Mouse (Mus musculus): ENCODE measurements at regions not wholly inside any gene's neighbourhood (a gene's known extent, or its start where the extent isn't known, plus 50 kb on each side); places are given as distances from the start of the nearest gene placed in this dataset.

GRCm38 (mm10) chr3:52762549-52762948 is 254.5 kb downstream of the Cog6 start:
- DNase-seq (ENCODE audit: extremely low read depth, insufficient read length, low spot score): no peak

GRCm38 (mm10) chr3:52759846-52760245 is 257.2 kb downstream of the Cog6 start:
- DNase-seq (ENCODE audit: extremely low read depth, insufficient read length, low spot score): no peak

- DNase-seq (ENCODE audit: extremely low read depth, insufficient read length, low spot score): no peak
Observed at GRCm38 (mm10) chr3:52758561-52758960, 258.5 kb downstream of the Cog6 start.

GRCm38 (mm10) chr3:52756816-52757215 is 260.2 kb downstream of the Cog6 start:
- DNase-seq (ENCODE audit: extremely low read depth, insufficient read length, low spot score): no peak

DNA sequence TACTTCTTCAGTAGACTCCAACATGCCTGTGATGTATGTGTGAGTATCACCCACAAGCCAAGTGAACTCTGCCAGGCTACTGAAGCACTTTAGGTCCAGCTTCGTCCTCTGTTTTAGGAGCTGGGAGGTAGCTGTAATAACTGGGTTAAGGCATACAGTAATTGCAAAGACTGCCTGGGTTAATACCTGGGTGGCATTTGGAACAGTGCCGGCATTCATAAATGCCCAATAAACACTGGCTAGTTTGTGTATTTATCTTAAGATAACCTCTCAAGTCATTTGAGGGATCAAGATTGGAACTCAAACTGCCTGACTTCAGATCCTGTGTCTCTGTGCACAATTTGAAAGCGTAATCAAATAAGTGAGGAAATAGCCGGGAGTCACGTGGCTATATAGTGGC is 261.0 kb downstream of the Cog6 start:
- no peak for DNase-seq (ENCODE audit: extremely low read depth, insufficient read length, low spot score)

DNA sequence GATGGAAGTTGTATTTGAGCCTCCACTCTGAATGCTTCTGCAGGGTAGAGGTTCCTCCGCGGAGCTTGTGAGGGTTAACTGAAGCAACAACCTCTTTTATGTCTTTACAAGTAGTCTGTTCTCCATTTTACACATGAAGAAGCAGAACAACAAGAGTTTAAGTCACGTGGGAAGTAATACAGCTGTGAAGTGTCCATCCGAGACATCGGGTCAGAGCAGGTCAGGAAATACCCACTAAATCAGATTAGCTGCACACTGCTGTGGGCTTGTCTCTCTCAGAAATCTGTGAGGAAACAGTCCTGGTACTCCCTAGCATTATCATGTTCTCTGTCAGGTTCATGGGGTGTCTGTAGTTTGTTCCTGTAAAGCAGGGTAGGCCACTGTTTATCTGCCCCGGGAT is 262.1 kb downstream of the Cog6 start:
- DNase-seq (ENCODE audit: extremely low read depth, insufficient read length, low spot score): no peak

- no peak for DNase-seq (ENCODE audit: extremely low read depth, insufficient read length, low spot score)
Observed at GRCm38 (mm10) chr3:52754401-52754800, 262.6 kb downstream of the Cog6 start.

DNA sequence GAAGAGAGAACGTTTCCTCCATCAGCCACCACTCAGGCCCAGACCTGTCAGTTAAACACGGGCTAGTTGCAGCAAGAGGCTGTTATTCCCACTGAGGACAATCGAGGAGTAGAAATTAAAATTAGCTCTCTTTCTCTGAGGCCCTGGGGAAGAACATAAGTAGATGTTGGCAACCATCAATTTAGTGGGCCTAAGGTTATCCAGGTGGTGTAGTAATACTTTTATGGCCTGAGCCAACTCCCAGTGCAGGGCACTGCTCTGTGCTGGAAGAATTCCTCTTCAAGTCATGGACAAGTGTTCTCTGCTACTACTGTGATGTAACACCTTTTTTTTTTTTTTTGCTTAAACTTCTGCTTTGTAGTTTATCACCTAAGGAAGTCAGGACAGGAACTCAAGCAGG is 270.1 kb downstream of the Cog6 start:
- no peak for DNase-seq (ENCODE audit: extremely low read depth, insufficient read length, low spot score)

DNA sequence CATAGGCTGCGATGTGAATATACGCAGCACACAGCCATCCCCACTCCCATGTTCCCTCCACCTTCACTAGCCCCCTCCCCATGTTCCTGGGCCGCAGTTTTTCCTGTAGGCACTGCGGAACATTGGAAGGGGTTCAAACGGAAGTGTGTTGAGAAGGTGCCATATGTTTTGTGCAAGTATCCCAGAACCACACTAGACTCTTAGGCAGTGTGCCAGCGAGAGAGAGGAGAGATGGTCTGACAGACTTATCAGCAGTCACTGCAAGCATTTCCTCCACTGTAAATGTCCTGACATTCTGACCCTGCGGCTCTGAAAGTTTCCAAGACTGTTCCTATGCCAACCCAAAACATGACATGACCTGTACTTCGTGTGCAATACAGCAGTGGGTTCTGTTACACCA is 272.7 kb downstream of the Cog6 start:
- no peak for DNase-seq (ENCODE audit: extremely low read depth, insufficient read length, low spot score)

DNA sequence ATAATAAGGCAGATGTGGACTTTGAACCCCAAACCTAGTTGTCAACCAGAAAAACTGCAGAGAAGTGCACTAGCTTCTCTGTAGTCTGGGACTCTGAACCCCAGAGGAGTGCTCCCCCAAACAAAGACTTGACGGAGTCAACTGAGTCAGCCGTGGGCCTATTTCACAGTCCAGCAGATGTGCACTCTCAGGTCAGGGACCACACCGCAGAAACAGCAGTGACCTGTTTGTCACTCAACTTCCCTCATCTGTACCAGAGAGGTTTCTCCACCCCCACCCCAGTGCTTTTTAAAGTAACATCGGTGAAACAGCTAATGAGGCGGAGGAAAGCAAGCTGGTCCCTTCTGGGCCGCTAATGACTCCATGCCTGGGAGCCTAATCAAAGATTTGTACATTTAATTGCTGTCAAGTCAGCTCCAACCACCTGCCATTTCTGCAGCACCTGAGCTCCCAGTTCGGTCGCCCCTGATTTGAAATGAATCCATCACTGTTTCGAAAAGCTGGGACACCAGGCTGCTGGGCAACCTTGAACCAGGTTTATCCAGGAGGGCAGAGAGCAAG is 276.5 kb downstream of the Cog6 start:
- no peak for DNase-seq (ENCODE audit: extremely low read depth, insufficient read length, low spot score)

DNA sequence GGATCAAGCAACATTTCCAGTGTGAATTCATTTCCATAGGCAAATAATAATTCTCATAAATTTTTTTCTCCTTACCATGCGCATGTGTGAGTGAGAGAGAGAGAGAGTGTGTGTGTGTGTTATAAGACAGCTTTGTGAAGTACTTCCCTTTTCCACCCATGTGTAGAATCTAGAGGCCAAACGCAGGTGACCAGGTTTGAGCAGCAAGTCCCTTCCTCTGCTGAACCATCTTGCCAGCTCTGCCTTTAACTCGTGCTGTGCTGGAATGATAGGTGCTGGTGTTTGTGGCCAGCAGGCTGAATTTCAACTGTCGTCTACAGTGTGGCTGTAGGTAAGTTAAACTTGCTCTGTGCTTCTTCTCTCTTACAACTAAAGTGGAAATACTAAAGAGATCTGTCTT is 277.5 kb downstream of the Cog6 start:
- no peak for DNase-seq (ENCODE audit: extremely low read depth, insufficient read length, low spot score)

GRCm38 (mm10) chr3:52738386-52738785 is 278.7 kb downstream of the Cog6 start:
- no peak for DNase-seq (ENCODE audit: extremely low read depth, insufficient read length, low spot score)

DNA sequence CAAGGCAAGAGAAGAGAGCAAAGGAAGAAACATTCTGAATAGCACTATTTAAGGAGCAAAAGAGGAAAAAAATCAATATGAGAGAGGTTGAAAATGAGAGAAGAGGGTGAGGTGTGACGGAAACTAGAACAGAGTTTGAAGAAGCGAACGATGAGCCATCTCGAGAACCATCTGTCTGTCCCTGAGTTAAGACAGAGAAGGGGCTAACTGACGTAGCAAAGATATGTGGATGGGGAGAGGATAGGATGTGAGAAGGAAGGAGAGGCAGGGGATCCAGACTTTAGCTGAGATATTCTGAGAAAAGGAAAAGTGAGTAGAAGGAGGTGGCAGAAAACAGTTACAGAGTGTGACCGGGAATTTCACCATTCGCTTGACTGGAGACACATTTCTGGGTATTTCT is 281.1 kb downstream of the Cog6 start:
- DNase-seq (ENCODE audit: extremely low read depth, insufficient read length, low spot score): no peak

GRCm38 (mm10) chr3:52731941-52732340 is 285.1 kb downstream of the Cog6 start:
- DNase-seq (ENCODE audit: extremely low read depth, insufficient read length, low spot score): no peak

DNA sequence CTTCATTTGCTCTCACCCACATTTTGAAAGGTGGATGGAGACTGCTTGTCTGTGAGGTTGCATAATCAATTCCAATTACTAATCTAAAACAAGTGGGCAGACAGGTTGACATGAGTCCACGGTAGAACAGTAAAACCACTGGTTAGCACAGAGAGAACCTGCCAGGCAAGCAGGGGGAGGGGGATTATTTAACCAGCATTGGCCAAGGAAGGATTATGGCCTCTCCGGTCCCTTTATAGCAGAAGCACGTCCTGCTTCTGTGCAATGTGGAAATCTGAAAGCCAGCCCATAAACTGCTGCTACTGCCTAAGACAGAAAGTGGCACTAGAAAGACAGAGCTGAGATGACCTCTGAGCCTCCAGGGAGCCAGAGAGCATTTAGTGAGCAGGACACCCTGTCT is 285.5 kb downstream of the Cog6 start:
- no peak for DNase-seq (ENCODE audit: extremely low read depth, insufficient read length, low spot score)

DNA sequence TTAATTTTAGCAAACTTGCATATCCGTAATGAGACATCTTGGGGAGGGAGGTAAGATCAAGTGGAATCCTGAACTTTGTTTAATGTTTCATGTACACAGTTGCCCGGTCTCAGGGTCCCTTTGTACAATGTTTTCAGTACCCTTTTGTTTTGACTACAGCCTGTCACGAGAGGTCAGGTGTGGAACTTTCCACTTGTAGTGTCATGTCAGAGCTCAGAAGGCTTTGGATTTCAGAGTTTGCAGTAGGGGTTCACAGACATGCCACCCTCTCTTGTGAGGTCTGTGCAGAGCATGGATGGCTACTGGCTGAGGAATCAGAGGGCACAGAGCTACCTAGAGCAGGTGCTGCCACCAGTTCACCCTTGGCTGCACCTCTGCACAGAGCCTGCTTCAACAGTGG is 287.3 kb downstream of the Cog6 start:
- DNase-seq (ENCODE audit: extremely low read depth, insufficient read length, low spot score): no peak

GRCm38 (mm10) chr3:52728860-52729259 is 288.2 kb downstream of the Cog6 start:
- DNase-seq (ENCODE audit: extremely low read depth, insufficient read length, low spot score): no peak

DNA sequence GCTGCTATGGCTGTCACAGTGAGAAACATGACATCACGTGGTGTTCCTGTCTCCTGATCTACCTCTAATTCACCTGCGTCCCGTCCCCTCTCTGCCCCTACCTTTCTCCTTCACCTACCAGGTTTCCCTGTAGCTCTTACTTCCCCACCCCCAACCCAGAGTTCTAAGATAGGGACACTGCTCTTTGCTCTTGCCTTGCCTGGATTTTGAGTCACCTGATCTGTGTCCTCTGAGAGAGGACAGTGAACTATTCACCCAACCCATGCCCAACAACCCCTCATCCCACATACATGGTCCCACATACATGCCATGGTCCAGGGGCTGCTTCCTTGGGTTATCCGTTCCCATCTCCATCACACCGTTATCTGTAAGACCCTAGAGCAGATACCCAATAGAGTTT is 288.6 kb downstream of the Cog6 start:
- no peak for DNase-seq (ENCODE audit: extremely low read depth, insufficient read length, low spot score)

DNA sequence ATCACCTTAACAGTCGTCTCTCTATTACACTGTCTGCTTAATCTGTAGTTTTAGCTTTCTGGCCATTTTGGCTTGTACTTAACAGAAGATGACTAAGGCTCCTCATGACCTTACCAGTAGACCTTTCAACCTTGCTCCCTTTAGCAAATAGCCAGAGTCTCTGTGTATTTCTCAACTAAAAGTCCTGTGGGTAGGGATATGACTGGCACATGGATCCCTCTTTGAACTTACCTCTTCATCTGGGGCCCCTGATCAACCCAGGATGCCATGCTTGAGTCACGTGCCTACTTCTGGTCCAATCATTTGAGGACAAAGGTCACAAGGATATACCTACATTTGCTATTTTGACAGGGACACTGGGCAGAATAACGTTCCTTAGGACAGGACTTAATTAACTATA is 292.7 kb downstream of the Cog6 start:
- no peak for DNase-seq (ENCODE audit: extremely low read depth, insufficient read length, low spot score)

- no peak for DNase-seq (ENCODE audit: extremely low read depth, insufficient read length, low spot score)
Observed at GRCm38 (mm10) chr3:52722946-52723345, 294.1 kb downstream of the Cog6 start.

- no peak for DNase-seq (ENCODE audit: extremely low read depth, insufficient read length, low spot score)
Observed at GRCm38 (mm10) chr3:52719181-52719580, 297.9 kb downstream of the Cog6 start.

DNA sequence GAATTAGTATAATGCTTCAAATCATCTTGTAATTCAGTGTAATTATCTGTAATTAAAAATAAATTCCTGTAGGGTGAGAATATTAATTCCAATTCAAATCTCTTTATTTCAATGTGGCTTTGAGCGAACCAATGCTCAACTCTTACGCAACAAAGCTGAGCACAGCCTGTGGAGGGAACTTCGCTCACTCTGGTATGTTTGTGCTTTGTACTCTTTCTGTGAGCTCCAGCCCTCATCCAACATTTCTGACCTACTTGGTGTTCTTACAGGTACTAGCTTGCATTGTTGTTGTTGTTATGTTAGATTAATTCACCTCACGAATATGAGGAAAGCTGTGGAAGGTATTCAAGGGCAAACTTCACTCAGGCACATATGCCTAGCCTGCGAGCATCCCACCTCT is 299.7 kb downstream of the Cog6 start:
- no peak for DNase-seq (ENCODE audit: extremely low read depth, insufficient read length, low spot score)

GRCm38 (mm10) chr3:52712151-52712550 is 304.9 kb downstream of the Cog6 start:
- no peak for DNase-seq (ENCODE audit: extremely low read depth, insufficient read length, low spot score)
